ENCODE assay signal across 15 mouse cellular contexts in genomic region chr6:38797548-38797947, GRCm38 (mm10).
"Had no signal": no experiment of that assay in that cellular context is flagged by ENCODE, and none has a peak within 500 bp of the region (broad histone marks: within the 10 kb centered on the region; RNA-seq: fewer than 3 reads in every experiment).

No protein-coding gene starts in this region.

- H3K4me2 ChIP-seq: intestine, embryonic 15.5 days; kidney, embryonic 15.5 days; limb, embryonic 13.5 days; midbrain, embryonic 11.5 days had no signal

- H3K27ac ChIP-seq: intestine, embryonic 15.5 days; kidney, embryonic 15.5 days; left cerebral cortex, adult 2 months; limb, embryonic 13.5 days; liver, embryonic 14.5 days had no signal

- H3K27me3 ChIP-seq: intestine, embryonic 15.5 days; kidney, embryonic 15.5 days; limb, embryonic 13.5 days had no signal

- H3K9ac ChIP-seq: intestine, embryonic 15.5 days; kidney, embryonic 15.5 days; limb, embryonic 13.5 days had no signal

- H3K4me3 ChIP-seq: intestine, embryonic 15.5 days; kidney, embryonic 15.5 days; left cerebral cortex, adult 2 months; limb, embryonic 13.5 days had no signal

- DNase-seq: kidney, adult 11 months; kidney, adult 8-10 months; kidney, postnatal 10 days; kidney, postnatal 36 days; layer of hippocampus, postnatal 36 days; lung, adult 2 months; midbrain, embryonic 14.5 days; thymus, adult 18-20 months; thymus, postnatal 36 days had no signal

- H3K9me3 ChIP-seq: intestine, embryonic 15.5 days; kidney, embryonic 15.5 days; limb, embryonic 13.5 days had no signal

- ATAC-seq: intestine, embryonic 15.5 days had no signal

- H3K36me3 ChIP-seq: intestine, embryonic 15.5 days; kidney, embryonic 15.5 days had no signal

- H3K4me1 ChIP-seq: intestine, embryonic 15.5 days; kidney, embryonic 15.5 days had no signal
